Mouse (Mus musculus) layer of hippocampus, postnatal 25 days (tissue): Measurements from ENCODE around the gene Kcnh1. TPM values are rescaled to one million over a fixed set of nuclear protein-coding genes. Genes with fewer than 3 reads are reported as not detected.
A peak's percentile ranks its signal among the peaks of the same experiment; 100 is the strongest.

Experiments used
- DNase-seq, 2 experiments: peaks; one replicate each; pipeline ENCODE4 v3.0.0; 2022; ENCODE audit warnings: mixed read lengths in 2 of 2, low spot score in 1 of 2; ENCODE audit errors: extremely low spot score in 1 of 2
- total RNA-seq, 2 experiments: library from RNA; stranded (reverse); gene quantifications; 2 replicates each; pipeline ENCODE4 v1.2.3; 2021

Kcnh1 gene
- total RNA-seq, 2 experiments from 2014 or later = 33.3 to 35.7 TPM

- DNase-seq = no peak
These were observed 209.3 kb downstream of the Kcnh1 start for GRCm38 (mm10) chr1:192399667-192400490.

DNA sequence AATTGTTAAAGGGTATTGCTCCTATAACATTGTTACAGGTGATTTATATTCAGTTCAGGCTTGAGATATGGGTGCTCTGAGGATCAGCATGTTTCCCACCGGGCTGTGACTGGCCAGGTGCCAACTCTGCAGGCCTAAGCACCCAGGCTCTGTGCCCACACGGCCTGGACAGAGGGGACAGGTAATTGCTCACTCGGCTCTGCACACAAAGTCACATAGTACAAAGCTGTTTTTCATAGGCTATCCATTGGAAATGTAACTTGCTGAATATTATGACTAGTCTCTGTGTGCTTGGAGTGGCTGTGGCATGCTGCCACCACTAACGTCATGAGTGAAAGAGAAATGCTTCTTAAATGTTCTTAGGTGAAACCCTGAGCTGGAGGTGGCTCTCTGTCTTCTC lies 210.4 kb downstream of the Kcnh1 start:
- DNase-seq = no peak

GRCm38 (mm10) chr1:192402911-192403704 lies 212.5 kb downstream of the Kcnh1 start:
- DNase-seq = no peak

DNA sequence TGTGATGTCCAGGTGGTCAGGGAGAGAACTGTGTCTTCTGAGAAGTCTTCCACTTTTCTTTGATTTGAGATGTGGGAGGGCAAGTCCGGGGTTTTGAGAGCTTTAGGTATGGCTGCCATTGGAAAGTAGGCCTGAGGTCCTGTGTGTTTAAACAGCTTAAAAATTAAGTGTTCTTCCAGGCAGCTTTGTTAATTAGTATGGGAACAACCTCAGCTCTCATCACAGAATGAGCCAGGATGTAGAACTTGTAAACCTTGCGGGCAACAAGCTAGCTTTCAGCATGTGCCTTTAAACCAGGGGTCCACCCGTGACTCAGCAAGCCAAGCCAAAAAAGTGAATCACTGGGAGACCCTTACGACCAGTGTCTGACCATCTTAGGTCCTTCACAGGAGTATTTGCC lies 214.6 kb downstream of the Kcnh1 start:
- DNase-seq = no peak

DNA sequence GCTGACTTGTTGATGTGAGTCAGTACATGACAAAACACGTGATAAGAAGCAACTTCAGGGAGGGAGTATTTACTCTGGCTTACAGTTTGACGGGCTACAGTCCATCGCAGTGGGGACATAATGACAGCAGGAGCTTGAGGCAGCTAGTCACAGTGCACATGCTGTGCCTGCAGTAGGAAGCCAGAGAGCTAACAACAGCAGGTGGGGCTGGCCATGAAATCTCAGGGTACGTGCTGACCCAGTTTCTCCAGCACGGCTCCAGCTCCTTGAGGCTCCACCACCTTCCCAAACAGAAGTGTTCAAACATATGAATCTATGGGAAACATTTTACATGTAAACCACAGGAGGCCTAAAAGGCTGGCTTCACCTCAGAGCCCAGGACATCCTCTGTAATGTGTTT lies 216.0 kb downstream of the Kcnh1 start:
- DNase-seq = no peak

DNA sequence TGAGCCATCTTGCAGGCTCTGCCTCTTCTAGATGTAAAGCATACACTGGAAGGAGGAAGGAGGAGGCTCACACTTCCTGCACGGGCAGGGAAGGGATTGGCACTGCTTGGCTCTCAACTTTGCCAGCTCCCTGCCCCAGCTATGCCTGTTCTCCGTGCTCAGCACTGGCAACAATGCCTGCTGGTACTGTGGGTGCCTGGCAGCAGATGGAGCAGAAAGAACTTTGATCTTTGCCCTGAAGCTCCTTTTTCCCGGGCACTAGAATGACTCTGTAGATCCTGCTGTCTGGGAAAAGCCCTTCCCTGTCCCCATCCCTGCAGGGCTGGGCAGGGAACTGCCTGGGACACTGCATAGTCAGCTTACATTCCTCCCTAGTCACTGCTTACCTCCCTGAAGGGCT lies 225.2 kb downstream of the Kcnh1 start:
- DNase-seq = peak in 1 of 2 experiments; percentile 7

DNA sequence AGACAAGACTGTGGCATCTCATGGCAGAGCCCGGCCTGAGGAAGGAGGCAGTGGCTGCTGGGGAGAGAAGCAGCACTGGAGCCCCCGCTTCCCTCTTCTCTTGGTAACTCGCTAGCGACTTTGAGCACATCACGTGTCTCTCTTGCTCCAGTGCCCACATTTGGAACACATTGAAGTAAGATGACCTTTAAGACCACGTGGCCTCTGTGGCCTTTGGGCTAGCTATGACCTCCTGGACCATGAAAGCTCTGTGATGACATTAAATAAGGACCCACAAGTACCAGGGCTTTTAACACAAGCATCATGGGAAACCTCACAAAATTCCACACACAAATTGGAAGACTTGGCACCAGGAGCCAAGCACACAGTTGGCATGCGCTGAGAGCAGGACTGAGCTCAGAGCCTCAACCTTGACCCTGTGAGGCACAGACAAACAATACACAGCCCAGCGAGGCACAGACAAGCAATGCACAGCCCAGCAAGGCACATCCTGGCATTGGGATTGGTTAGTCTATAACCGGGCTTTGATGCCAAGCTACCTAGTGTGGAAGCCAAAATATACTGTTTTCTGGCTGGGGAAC lies 225.8 kb downstream of the Kcnh1 start:
- DNase-seq = no peak

DNA sequence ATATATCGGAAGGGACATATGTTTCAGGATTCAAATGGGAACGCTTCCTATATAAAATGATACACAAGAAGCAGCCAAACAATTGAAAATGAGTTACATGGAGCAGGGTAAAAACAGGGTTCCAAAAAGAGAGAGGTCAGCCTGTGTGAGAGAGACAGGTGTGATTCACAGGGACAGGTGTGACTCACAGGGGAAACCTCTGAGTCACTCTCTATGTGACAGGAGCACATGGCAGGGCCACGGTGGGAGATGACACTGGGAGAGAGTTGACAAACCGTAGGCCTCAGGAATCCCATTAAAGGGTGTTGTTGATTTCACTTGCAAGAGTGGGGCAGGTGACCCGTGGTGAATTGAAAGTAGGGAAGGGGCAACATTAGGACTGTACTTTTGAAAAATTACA lies 228.6 kb downstream of the Kcnh1 start:
- DNase-seq = no peak

GRCm38 (mm10) chr1:192421377-192422166 lies 231.0 kb downstream of the Kcnh1 start:
- no peak for DNase-seq

- no peak for DNase-seq
These were observed 240.8 kb downstream of the Kcnh1 start for GRCm38 (mm10) chr1:192431423-192431822.

- no peak for DNase-seq
These were observed 244.9 kb downstream of the Kcnh1 start for GRCm38 (mm10) chr1:192435503-192435902.

GRCm38 (mm10) chr1:192439151-192439837 lies 248.7 kb downstream of the Kcnh1 start:
- no peak for DNase-seq

- DNase-seq = no peak
These were observed 252.3 kb downstream of the Kcnh1 start for GRCm38 (mm10) chr1:192442772-192443445.

- no peak for DNase-seq
These were observed 253.6 kb downstream of the Kcnh1 start for GRCm38 (mm10) chr1:192443998-192444657.

DNA sequence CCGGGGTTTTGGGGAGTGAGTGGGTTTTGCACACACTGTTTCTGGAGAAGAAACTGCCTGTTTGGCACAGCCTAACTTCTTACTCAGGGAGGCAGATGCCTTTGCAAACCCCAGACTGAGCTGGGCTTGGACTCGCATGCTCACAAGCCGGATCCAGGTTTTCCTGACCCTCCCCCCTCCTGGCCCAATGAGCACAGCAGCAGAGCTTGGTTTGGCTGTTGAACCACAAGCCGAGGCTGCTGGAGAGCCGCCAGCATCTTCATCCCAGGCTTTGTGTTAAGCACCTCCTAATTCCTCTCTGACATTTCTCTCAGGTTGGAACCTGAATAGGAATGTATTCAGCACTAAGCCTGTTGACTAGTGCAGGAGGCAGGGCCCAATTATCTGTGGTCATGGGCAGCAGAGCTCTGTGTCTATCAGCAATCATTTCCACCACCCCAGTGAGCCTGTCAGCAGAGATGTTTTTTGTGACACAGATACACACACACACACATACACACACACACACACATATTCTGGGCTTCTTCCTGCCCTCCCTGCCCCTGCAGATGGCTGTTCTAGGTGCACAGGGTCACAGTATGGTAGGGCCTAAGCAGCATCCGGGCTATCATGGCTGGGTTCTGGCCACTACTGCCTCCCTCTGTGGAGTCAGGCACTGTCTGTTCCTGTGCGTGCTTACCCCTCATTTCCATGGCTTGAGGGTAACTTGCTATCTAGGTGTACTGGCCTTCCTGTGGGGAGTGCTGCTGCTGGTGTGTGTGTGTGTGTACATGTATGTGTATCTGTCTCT lies 254.3 kb downstream of the Kcnh1 start:
- peak in 1 of 2 experiments; percentile 47 for DNase-seq

DNA sequence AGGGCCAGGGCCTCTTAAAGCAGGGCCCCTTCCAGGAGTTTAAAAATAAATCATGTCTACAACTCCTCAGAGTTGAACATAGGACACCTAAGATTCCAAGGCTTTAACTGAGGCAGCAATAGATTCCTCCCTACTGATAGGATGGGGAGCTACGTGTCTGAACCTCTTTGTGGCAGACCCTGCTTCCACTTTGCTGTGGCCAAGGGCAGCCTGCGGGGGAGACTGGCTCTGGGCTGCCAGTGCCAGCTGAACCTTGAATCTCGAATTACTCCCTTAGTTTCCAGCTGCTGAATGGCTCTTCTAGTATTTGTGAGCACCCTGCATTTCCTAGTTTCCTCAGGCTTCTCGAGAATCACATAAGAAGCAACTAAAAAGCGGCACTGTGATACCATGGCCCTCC lies 255.6 kb downstream of the Kcnh1 start:
- DNase-seq = no peak

- DNase-seq = no peak
These were observed 257.1 kb downstream of the Kcnh1 start for GRCm38 (mm10) chr1:192447666-192448065.

- DNase-seq = no peak
These were observed 257.9 kb downstream of the Kcnh1 start for GRCm38 (mm10) chr1:192448512-192448911.
